Mouse (Mus musculus) G1E (cell line): ENCODE data around the gene Kif26a. TPM values are rescaled to one million over a fixed set of nuclear protein-coding genes. Genes with fewer than 3 reads are reported as not detected.

Experiments used
- ATAC-seq: 2 replicates; pipeline ENCODE4 v1.8.0; 2016; ENCODE audit warnings: mild to moderate bottlenecking; ENCODE audit not compliant: insufficient number of reproducible peaks, poor library complexity, low FRiP score, severe bottlenecking; ENCODE audit errors: extremely low read depth
- DNase-seq: peaks from one replicate; pipeline ENCODE4 v3.0.0; 2012; ENCODE audit warnings: low spot score
- H3K27me3 ChIP-seq: 2 replicates; pipeline ENCODE4 v1.6.1; 2012; ENCODE audit warnings: mild to moderate bottlenecking, low read length, inconsistent platforms; ENCODE audit not compliant: insufficient read depth
- H3K36me3 ChIP-seq: replicated peaks from 2 replicates; pipeline ENCODE3; 2012; ENCODE audit warnings: mild to moderate bottlenecking, inconsistent platforms
- H3K4me1 ChIP-seq: 2 replicates; pipeline ENCODE4 v1.6.1; 2012; ENCODE audit warnings: low read depth, low read length, inconsistent platforms, mixed read lengths; ENCODE audit not compliant: insufficient read depth
- H3K4me3 ChIP-seq: 2 replicates; pipeline ENCODE4 v1.5.1; 2012; ENCODE audit warnings: low read depth, mild to moderate bottlenecking, inconsistent platforms, low read length, moderate library complexity, mixed read lengths
- H3K9me3 ChIP-seq: replicated peaks from 2 replicates; pipeline ENCODE4 v1.6.1; 2012; ENCODE audit warnings: inconsistent platforms
- CTCF ChIP-seq: IDR thresholded peaks from 2 replicates; pipeline ENCODE4 v1.5.1; 2012; ENCODE audit warnings: low read depth, low read length, inconsistent platforms, mixed read lengths
- GATA1 ChIP-seq: IDR thresholded peaks from 2 replicates; pipeline ENCODE4 v1.6.1; 2012; ENCODE audit warnings: borderline replicate concordance, low read length, inconsistent platforms, mixed read lengths
- GATA2 ChIP-seq: IDR thresholded peaks from 2 replicates; pipeline ENCODE4 v1.6.1; 2012; ENCODE audit warnings: low read depth, low read length, inconsistent platforms, borderline replicate concordance
- POLR2AphosphoS5 ChIP-seq: IDR thresholded peaks from 2 replicates; pipeline ENCODE4 v1.6.1; 2012; ENCODE audit warnings: low read depth, low read length, inconsistent platforms; ENCODE audit not compliant: insufficient replicate concordance
- TAL1 ChIP-seq: conservative IDR thresholded peaks from 2 replicates; pipeline ENCODE4 v1.6.1; 2012; ENCODE audit warnings: low read depth, low read length, inconsistent platforms, mixed read lengths
- polyA plus RNA-seq: library from polyadenylated mRNA; stranded (reverse); fragments of >175 nt; gene quantifications from 2 replicates; pipeline ENCODE4 v1.2.3, GENCODE M21; 2012
- total RNA-seq, 2 experiments: library from RNA; stranded (forward) in 1 of 2; stranded (reverse) in 1 of 2; fragments of 200-1000 nt in 1 of 2; fragments of >200 nt in 1 of 2; fragmentation: Nextera tagmentation in 1 of 2; gene quantifications; 2 replicates each; pipeline ENCODE4 v1.2.3; 2014 to 2017

The Kif26a gene
- total and polyA plus RNA-seq, 3 experiments, result not detected

- Histone ChIP-seq H3K27me3 (peaks cover 6% of the 10 kb centered on the region; the same call in 1 of the 2 replicates), H3K9me3 (peaks cover 46% of the 10 kb centered on the region), H3K36me3 (no peaks in the 10 kb centered on the region), H3K4me1 (no peaks in the 10 kb centered on the region; the same call in 1 of the 2 replicates), H3K4me3 (no peak overlapping the region)
- no peak for TF ChIP-seq GATA1
- no peak for TF ChIP-seq TAL1
- TF ChIP-seq CTCF, result no peak
- TF ChIP-seq GATA2, result no peak
- TF ChIP-seq POLR2AphosphoS5, result no peak
- ATAC-seq (no peak), DNase-seq (no peak)
These were observed 1.4 kb downstream of the Kif26a start for GRCm38 (mm10) chr12:112147365-112147764.

GRCm38 (mm10) chr12:112150011-112150410 is 4.0 kb downstream of the Kif26a start:
- Histone ChIP-seq H3K4me3 (no peak overlapping the region), H3K4me1 (no peaks in the 10 kb centered on the region; the same call in 1 of the 2 replicates), H3K9me3 (peaks cover 22% of the 10 kb centered on the region), H3K27me3 (peaks cover 8% of the 10 kb centered on the region; the same call in 1 of the 2 replicates), H3K36me3 (no peaks in the 10 kb centered on the region)
- ATAC-seq (no peak), DNase-seq (no peak)
- TF ChIP-seq POLR2AphosphoS5, result no peak

GRCm38 (mm10) chr12:112151244-112151979 is 5.4 kb downstream of the Kif26a start:
- Histone ChIP-seq H3K36me3 (no peaks in the 10 kb centered on the region), H3K4me3 (no peak overlapping the region), H3K27me3 (peaks cover 6% of the 10 kb centered on the region; the same call in 1 of the 2 replicates), H3K4me1 (no peaks in the 10 kb centered on the region; the same call in 1 of the 2 replicates), H3K9me3 (peaks cover 8% of the 10 kb centered on the region)
- TF ChIP-seq CTCF, result no peak
- TF ChIP-seq POLR2AphosphoS5, result no peak
- TF ChIP-seq GATA1, result no peak
- no peak for TF ChIP-seq TAL1
- TF ChIP-seq GATA2, result no peak
- DNase-seq, result no peak
- ATAC-seq, result no peak

DNA sequence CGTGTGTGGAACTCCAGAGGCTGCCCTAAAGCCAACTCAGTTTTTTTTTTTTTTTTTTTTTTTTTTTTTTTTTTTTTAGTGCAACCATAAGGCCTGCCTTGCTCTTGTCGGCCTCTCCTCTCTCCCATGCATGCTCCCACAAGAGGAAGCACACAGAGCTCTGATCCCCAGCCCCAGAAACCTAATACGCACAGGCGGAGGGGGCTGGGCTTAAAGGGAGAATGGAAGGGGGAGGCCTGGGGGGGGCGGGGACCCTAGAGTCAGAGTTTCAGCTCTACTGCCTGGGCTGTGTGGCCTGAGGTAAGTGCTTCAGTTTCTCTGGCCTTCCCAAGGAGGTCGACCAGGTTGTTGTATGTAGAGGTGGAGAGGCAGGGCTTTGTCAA is 6.0 kb downstream of the Kif26a start:
- Histone ChIP-seq H3K4me3 (no peak overlapping the region), H3K9me3 (peaks cover 2% of the 10 kb centered on the region; the same call in 1 of the 2 replicates), H3K36me3 (no peaks in the 10 kb centered on the region), H3K27me3 (peaks cover 6% of the 10 kb centered on the region; the same call in 1 of the 2 replicates), H3K4me1 (no peaks in the 10 kb centered on the region; the same call in 1 of the 2 replicates)
- ATAC-seq, result no peak
- TF ChIP-seq CTCF, result no peak
- no peak for DNase-seq

DNA sequence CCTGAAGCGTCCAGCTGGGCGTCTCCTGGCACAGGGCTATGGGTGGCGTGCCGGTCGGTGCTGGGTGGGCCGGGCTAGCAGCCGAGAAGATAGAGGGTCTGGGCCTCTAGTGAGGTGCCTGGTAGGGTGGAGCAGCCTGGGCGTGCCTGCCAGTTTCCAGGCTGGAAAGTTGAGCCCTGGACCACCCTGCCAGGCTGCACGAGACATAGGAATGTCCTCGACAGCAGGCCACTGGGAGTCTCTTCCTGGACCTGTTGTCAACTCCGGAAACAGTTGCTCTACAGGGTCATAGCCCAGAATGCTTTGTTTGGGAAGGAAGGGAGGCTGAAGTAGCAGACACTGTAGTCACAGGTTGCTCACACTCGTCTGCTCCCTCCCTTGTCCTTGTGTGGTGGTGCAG is 7.6 kb downstream of the Kif26a start:
- no peaks in the 10 kb centered on the region for H3K36me3 ChIP-seq
- no peak for DNase-seq
- H3K4me3 ChIP-seq, result no peak overlapping the region
- H3K27me3 ChIP-seq, result peaks cover 6% of the 10 kb centered on the region; the same call in 1 of the 2 replicates
- H3K4me1 ChIP-seq, result no peaks in the 10 kb centered on the region; the same call in 1 of the 2 replicates
- H3K9me3 ChIP-seq, result no peaks in the 10 kb centered on the region
- ATAC-seq, result no peak
- TF ChIP-seq CTCF (no peak), GATA1 (no peak), GATA2 (no peak), TAL1 (no peak), POLR2AphosphoS5 (no peak)

DNA sequence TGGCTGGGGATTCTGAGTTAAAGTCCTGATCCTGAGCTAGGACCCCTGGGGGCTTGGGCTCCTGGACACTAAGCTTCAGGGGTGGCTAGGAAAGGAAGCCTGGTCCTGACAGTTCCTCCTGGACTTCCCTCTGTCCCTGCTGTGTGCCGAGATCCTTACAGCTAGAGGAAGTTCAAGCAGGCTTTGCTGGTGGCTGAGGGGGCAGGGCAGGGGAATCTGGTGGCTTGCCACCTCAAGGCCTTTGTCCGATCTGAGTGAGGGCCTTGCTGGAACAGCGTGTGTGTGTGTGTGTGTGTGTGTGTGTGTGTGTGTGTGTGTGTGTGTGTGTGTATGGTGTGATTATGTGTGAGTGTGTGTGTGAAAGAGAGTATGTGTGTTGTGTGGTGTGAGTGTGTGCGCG is 8.5 kb downstream of the Kif26a start:
- Histone ChIP-seq H3K36me3 (no peaks in the 10 kb centered on the region), H3K4me1 (no peaks in the 10 kb centered on the region; the same call in 1 of the 2 replicates), H3K9me3 (no peaks in the 10 kb centered on the region), H3K4me3 (no peak overlapping the region), H3K27me3 (peaks cover 6% of the 10 kb centered on the region; the same call in 1 of the 2 replicates)
- no peak for ATAC-seq
- TF ChIP-seq POLR2AphosphoS5 (no peak), TAL1 (no peak), CTCF (no peak), GATA2 (no peak), GATA1 (no peak)
- DNase-seq, result no peak

GRCm38 (mm10) chr12:112155218-112156051 is 9.4 kb downstream of the Kif26a start:
- H3K4me1 ChIP-seq, result no peaks in the 10 kb centered on the region
- no peak overlapping the region for H3K4me3 ChIP-seq

More at GRCm38 (mm10) chr12:112155218-112156051, 9.4 kb downstream of the Kif26a start:
- ATAC-seq (no peak), DNase-seq (no peak)
- TF ChIP-seq POLR2AphosphoS5, result no peak
- no peak for TF ChIP-seq CTCF
- no peak for TF ChIP-seq TAL1
- no peak for TF ChIP-seq GATA1
- no peak for TF ChIP-seq GATA2
- Histone ChIP-seq H3K27me3 (peaks cover 6% of the 10 kb centered on the region; the same call in 1 of the 2 replicates), H3K9me3 (no peaks in the 10 kb centered on the region), H3K36me3 (no peaks in the 10 kb centered on the region)
